ENCODE assay signal across 18 mouse cellular contexts in the genomic region with DNA sequence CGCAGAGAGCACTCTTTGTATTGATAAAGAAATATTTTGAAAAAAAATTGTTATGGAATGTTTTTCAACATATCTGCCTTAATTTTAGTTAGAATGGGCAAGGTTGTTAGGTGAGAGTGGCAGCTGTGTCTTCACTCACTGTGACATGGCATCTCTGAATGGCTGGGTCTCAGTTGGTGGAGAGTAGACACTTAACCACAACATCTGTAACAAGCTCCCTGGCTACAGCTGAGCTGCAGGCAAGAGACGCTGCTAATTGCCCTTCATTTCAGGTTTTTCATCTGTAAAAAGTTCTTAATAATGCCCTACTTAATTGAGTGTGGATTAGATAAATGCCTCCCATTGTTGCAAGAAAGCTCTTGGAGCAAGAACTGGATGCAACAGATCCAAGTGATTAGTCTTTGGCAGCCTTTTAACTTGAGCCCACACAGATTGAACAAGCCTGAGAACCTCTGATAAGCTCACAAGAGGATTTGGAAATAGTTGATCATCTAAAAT. TPM values are rescaled to one million over a fixed set of nuclear protein-coding genes. Genes with fewer than 3 reads are reported as not detected.
"Had no signal": no experiment of that assay in that cellular context is flagged by ENCODE, and none has a peak within 500 bp of the region (broad histone marks: within the 10 kb centered on the region; RNA-seq: fewer than 3 reads in every experiment).

No protein-coding gene starts in this region.

- H3K36me3 ChIP-seq: liver, embryonic 13.5 days had no signal

- H3K4me1 ChIP-seq: liver, embryonic 13.5 days had no signal

- H3K4me2 ChIP-seq: liver, embryonic 13.5 days; midbrain, embryonic 11.5 days had no signal

- H3K27ac ChIP-seq: liver, embryonic 13.5 days; stomach, postnatal 0 days had no signal

- H3K27me3 ChIP-seq: liver, embryonic 13.5 days had no signal

- H3K9me3 ChIP-seq: liver, embryonic 13.5 days had no signal

- H3K9ac ChIP-seq: liver, embryonic 13.5 days had no signal

- DNase-seq: kidney, adult 9 months; kidney, postnatal 14 days; kidney, postnatal 4 days; layer of hippocampus, adult 9-11 months; liver, embryonic 13.5 days; lung, adult 2 months; lung, postnatal 14 days; lung, postnatal 4 days; midbrain, embryonic 14.5 days; right cerebral cortex, postnatal 25 days; spleen, adult 18-20 months; thymus, adult 2 months; thymus, postnatal 14 days; thymus, postnatal 4 days had no signal

- H3K4me3 ChIP-seq: liver, embryonic 13.5 days had no signal

RNA-seq across cellular contexts. Expression of a gene that starts 57.5 kb away (rescaled TPM):
- total RNA-seq: megakaryocyte progenitor cell, adult 5-6 weeks; megakaryocyte-erythroid progenitor cell, adult 5-6 weeks had no signal
